Mouse (Mus musculus) midbrain, embryonic 10.5 days (tissue): ENCODE results near the gene Cyp17a1. TPM values are rescaled to one million over a fixed set of nuclear protein-coding genes. Genes with fewer than 3 reads are reported as not detected.

Source experiments
- DNase-seq: peaks from one replicate; pipeline ENCODE4 v3.0.0-alpha.2; 2017; ENCODE audit warnings: low spot score
- H3K27ac ChIP-seq: fragments of 300-500 bp; sonication (generic); replicated peaks from 2 replicates; pipeline ENCODE4 v1.5.1; 2016; ENCODE audit warnings: mild to moderate bottlenecking
- H3K27me3 ChIP-seq: fragments of 300-500 bp; sonication (generic); 2 replicates; pipeline ENCODE4 v1.6.1; 2016; ENCODE audit warnings: low read depth, mild to moderate bottlenecking; ENCODE audit not compliant: poor library complexity, severe bottlenecking
- H3K36me3 ChIP-seq: fragments of 300-500 bp; sonication (generic); 2 replicates; pipeline ENCODE4 v1.6.1; 2016; ENCODE audit warnings: mild to moderate bottlenecking, moderate library complexity
- H3K4me1 ChIP-seq: fragments of 300-500 bp; sonication (generic); 2 replicates; pipeline ENCODE4 v1.6.1; 2016
- H3K4me3 ChIP-seq: fragments of 300-500 bp; sonication (generic); 2 replicates; pipeline ENCODE4 v1.5.1; 2016; ENCODE audit warnings: mild to moderate bottlenecking, moderate library complexity
- H3K9me3 ChIP-seq: fragments of 300-500 bp; sonication (generic); replicated peaks from 2 replicates; pipeline ENCODE4 v1.6.1; 2016; ENCODE audit warnings: mild to moderate bottlenecking
- WGBS: fragments of 180-500 bp; shearing (Covaris S2); methylation state at CpG from one replicate; pipeline ENCODE4 v1.1.7; 2016; 5-methylcytosine and 5-hydroxymethylcytosine counted together
- polyA plus RNA-seq: library from polyadenylated mRNA; unstranded; fragments of >200 nt; fragmentation: Nextera tagmentation; extraction: Ambion mirVana; gene quantifications from 2 replicates; pipeline ENCODE4 v1.2.1, GENCODE M21; 2016

The Cyp17a1 gene
- polyA plus RNA-seq, 1 experiment from 2014 or later = not detected

DNA sequence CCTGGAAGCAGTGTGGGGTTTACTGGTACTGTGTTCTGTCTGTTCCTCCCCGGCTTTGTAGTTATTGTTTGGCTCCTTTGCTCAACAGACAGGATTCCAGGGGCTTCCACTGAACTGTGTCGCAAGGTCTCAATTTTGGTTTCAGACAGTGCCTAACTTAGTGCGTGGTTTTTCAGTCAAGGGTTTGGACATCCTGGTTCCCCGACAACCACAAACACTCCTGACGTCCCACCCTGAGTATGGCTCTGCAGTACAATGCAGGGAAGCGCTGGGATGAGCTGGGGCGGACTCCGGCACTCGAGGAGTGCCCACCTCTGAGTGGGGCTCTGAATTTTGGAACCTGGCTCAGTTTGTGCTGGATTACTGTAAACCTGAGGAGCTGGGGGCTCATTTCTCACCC lies 43.2 kb downstream of the Cyp17a1 start:
- DNase-seq = no peak
- peaks cover 48% of the 10 kb centered on the region for H3K4me1 ChIP-seq
- no peak overlapping the region for H3K4me3 ChIP-seq
- peak overlapping the region; percentile 3; the same call in 1 of the 2 replicates for H3K27ac ChIP-seq
- H3K27me3 ChIP-seq = no peaks in the 10 kb centered on the region
- no peaks in the 10 kb centered on the region for H3K9me3 ChIP-seq
- peaks cover 37% of the 10 kb centered on the region for H3K36me3 ChIP-seq
- 75% methylated on average over 9 of the region's 9 CpGs for WGBS

DNA sequence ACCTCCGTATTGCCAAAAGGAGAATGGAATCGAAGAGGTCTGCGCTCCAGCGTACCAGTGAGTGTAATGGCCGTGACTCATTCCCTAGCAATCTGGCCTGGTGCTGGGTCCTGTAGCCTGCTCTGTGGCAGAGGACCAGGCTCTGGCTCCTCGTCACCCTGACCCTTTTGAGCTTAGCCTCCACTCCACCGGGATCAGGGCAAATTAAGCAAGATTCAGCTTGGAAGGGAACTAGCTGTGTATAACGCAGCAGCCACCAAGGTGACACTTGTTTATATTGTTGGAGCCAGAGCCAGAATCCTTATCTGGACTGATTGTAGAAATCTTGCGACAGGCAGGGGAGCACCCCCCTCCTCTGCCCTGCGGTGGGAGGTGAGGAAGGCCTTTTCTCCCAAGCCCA lies 44.6 kb downstream of the Cyp17a1 start:
- Histone ChIP-seq H3K27ac (peak overlapping the region; percentile 73), H3K27me3 (no peaks in the 10 kb centered on the region), H3K4me3 (no peak overlapping the region), H3K36me3 (peaks cover 31% of the 10 kb centered on the region), H3K9me3 (no peaks in the 10 kb centered on the region), H3K4me1 (peaks cover 61% of the 10 kb centered on the region)
- no peak for DNase-seq
- 84% methylated on average over 10 of the region's 10 CpGs for WGBS

DNA sequence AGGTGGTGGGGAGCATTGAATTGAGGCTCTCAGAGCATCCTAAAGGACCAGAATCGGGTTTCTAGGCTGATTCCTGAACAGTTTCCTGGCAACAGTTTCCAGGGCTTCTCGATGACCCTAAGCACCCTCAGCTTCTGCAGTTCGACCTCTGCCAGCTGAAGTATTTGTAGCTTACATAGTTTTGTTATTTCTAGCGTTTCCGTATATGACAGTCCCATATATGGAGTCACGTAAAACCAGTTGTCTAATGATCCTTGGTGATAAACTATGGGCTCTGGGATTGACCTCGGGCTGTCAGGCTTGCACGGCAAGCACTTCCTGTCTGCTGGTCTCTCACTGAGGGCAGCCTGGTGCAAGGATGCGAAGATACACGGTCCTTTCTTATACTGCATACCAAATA lies 47.5 kb downstream of the Cyp17a1 start:
- WGBS = 76% methylated on average over 10 of the region's 10 CpGs
- no peak for DNase-seq
- Histone ChIP-seq H3K27me3 (no peaks in the 10 kb centered on the region), H3K4me3 (no peak overlapping the region), H3K4me1 (peaks cover 83% of the 10 kb centered on the region), H3K36me3 (peaks cover 23% of the 10 kb centered on the region), H3K9me3 (no peaks in the 10 kb centered on the region), H3K27ac (no peak overlapping the region)

DNA sequence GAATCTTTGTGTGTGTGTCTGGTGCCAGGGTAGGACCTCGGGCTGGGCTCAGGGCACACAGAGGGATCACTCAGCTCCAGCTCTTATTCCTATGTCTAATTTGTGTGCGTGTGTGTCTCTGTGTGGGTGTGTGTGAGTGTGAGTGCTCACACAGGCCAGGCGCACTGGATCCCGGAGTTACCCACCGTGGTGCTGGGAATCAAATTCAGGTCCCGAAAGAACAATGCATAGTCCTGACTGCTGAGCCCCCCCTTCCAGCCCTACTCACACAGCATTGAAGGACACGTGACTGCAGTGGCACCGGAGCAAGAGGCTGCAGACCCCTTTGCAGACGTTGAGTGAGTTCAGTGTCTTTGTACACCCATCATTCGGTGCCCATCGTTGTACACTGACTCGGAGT lies 48.0 kb downstream of the Cyp17a1 start:
- 0 out of 2 replicates have a peak overlapping the region, but pooled peaks have one; percentile 49 for H3K4me3 ChIP-seq
- H3K9me3 ChIP-seq = no peaks in the 10 kb centered on the region
- WGBS = 92% methylated on average over 12 of the region's 12 CpGs
- peaks cover 85% of the 10 kb centered on the region for H3K4me1 ChIP-seq
- H3K27ac ChIP-seq = peak overlapping the region; percentile 86; the same call in 1 of the 2 replicates
- no peaks in the 10 kb centered on the region for H3K27me3 ChIP-seq
- no peak for DNase-seq
- H3K36me3 ChIP-seq = peaks cover 23% of the 10 kb centered on the region

DNA sequence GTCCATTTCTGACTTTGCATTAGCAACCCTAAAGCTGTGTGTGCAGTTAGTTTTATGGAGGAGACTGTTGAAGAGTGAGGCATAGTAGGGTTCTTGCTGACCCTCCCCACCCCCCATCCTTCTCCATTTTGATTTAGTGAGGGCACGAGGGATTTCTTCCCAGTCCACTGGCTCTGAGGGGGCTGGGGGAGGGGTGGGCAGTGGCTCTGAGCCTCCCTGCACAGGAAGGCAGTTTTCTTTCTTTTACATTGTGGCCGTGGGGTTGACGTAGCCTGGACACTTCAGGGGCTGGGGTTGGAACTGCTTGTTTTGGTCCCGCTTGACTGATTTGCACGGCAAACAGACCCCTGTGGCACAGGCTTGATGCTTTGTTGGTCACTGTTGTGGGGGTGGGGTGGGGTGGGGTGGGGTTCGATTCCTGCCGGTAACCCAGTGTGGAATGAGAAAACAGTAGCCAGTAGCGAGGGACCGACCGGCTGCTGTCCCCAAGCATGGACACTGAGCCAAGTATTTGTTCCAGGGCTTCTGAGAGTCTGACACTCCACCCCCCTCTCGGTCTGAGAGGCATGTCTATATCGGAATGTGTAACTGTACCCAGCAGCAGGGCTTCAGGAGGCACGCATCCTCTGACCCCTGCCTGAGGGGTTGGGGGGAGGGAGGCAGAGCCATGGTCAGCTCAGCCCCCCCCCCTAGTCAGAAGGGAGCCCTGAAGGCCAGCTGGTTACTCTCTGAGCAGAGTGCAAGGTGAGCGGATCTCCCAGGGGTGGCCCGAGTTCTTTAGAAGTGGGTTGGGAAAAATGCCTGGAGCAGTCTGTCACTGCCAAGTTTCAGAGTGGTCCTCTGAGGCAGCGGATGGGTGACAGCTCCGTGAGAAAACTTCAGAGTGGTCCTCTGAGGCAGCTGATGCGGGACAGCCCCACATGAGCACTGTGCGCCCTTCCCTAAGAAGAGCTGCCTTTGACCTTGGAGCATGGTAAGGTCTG lies 48.9 kb downstream of the Cyp17a1 start:
- Histone ChIP-seq H3K9me3 (no peaks in the 10 kb centered on the region), H3K4me3 (peak overlapping the region; percentile 49), H3K27me3 (no peaks in the 10 kb centered on the region), H3K27ac (peak overlapping the region; percentile 86), H3K36me3 (peaks cover 25% of the 10 kb centered on the region), H3K4me1 (peaks cover 88% of the 10 kb centered on the region)
- WGBS = 25% methylated on average over 19 of the region's 19 CpGs
- peak; percentile 50 for DNase-seq

DNA sequence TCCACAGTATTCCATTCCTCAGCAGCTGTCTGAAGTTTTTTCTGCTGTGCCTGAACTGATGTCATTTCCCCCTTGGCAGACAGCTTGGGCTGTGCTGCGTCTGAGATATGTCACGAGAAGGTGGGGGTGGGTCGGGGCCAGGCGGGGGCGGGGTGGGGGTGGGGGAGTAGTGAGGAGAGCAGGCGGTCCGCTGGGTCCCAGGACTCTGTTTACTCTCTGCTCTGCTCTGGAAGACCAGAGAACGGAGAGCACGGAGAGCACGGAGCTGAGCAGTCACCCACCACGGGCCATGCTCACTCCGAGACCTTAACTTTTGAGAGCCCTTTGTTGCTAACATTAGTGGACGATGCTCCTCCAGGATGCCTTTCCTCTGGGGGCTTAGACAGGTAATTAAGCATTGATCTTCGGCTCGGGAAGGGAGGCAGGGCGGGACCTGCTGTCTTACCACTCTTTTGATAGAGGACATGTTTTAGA lies 49.7 kb downstream of the Cyp17a1 start:
- Histone ChIP-seq H3K4me1 (peaks cover 91% of the 10 kb centered on the region), H3K4me3 (peak overlapping the region; percentile 49), H3K36me3 (peaks cover 22% of the 10 kb centered on the region), H3K9me3 (no peaks in the 10 kb centered on the region), H3K27me3 (no peaks in the 10 kb centered on the region), H3K27ac (peak overlapping the region; percentile 86)
- 6% methylated on average over 16 of the region's 16 CpGs for whole genome bisulfite sequencing
- DNase-seq = peak; percentile 54

DNA sequence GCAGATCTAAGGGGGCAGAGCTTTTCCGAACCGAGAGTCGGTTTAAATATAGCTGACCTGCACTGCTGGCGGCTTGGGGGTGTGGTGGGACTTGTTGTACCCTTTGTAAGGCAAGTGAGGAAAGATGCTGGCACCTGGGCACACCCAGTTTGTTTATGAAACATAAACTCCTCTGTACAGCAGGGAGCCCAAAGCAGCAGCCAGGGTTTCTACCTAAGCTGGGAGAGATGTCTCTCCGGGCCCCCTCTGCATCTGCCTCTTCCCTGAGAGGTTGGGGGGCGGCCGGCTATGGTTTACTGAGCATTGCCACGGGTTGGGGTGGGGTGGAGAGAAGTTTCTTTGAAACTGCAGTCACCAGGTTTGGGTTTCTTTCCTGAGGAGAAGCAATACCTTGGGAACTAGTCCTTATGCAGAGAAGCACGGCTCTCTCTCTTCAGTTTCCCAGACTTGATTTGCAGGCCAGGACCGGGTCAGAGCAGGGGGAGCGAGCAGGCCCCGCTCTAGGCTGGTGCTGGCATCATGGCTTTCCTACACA lies 50.2 kb downstream of the Cyp17a1 start:
- Histone ChIP-seq H3K4me3 (peak overlapping the region; percentile 49), H3K4me1 (peaks cover 89% of the 10 kb centered on the region), H3K36me3 (peaks cover 21% of the 10 kb centered on the region), H3K27ac (peak overlapping the region; percentile 86), H3K9me3 (no peaks in the 10 kb centered on the region), H3K27me3 (no peaks in the 10 kb centered on the region)
- 35% methylated on average over 12 of the region's 12 CpGs for WGBS
- DNase-seq = no peak

DNA sequence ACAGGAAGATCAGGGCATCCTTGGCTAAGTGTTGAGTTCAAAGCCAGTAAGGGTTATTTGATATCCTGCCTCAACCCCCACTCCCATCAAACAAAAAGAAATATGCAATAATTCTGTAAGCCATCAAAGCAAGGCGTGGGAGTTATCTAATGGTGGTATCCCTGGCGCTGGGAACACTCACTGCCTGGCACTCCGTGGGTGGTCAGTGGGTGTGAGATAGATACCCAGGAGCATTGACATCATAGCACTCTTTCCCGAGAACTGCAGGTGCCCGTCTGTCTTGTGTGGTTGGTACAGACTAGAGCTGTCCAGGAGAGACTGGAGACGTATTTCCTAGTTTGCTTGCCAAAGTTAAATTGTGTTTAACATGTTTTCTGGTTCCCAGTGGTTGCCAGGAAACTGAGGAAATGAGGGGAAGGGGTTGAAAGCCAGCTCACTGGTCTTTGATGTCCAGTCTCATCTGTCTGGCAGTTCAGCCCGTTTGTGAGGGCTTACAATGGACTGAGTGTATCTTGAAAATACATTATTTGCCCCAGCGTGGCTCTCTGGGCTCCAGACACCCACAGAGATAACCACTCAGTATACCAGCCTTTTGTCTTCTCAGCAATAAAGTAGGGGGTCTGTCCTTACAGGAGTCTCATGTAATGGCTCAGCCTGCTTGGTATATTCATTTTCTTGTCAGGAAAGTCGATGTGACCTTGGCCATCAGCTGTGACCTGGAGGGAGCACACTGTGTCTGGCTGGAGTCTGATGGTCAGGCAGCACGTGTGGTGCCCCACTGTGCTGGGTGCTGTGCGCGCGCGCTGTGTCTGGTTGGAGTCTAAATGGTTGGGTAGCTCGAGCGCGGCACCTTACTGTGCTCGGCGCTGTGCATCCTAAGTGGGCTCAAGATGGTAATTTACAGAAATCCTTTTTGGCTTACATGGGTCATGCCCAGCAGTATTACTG lies 51.5 kb downstream of the Cyp17a1 start:
- H3K4me1 ChIP-seq = peaks cover 80% of the 10 kb centered on the region

DNA sequence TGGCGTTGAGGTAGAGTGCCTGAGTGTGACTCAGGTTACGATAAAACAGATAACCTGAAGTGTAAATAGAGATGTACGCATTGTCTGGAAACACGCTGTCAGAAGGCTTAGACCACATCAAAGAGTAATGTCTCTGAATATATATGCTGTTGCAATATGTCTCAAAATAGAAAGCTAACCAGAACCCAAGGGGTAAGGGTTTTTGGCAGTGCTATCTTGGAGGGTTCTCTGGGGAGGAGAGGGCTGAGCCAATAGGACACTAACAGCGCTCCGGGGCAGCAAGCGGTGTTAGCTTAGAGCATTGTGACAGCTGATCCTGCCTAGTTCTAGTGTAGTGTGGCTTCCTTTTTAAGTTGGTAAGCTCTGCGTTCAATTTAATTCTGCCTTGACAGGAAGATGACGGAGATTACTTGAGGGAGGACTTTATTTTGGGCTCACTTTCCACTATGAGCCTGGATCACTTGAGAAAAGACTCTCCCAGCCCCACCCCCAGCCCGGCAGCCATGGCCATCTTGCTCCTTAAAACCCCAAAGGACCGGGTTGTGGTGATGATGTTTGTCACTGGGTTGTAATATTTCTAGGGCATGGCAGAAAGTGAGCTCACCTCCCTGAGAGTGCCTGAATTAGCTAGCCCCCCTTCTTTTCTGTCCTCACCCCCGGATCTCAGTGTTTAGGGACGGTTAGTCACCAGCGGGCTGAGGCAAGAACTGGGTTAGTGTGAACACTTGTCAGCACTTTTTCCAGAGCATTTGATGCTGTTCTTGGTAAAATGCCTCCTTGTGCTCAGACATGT lies 52.8 kb downstream of the Cyp17a1 start:
- no peak for DNase-seq
- WGBS = 85% methylated on average over 14 of the region's 14 CpGs
- Histone ChIP-seq H3K4me1 (peaks cover 73% of the 10 kb centered on the region), H3K27ac (no peak overlapping the region; the same call in 1 of the 2 replicates), H3K36me3 (peaks cover 14% of the 10 kb centered on the region), H3K27me3 (no peaks in the 10 kb centered on the region), H3K4me3 (no peak overlapping the region), H3K9me3 (no peaks in the 10 kb centered on the region)

More for the DNA sequence above, 51.5 kb downstream of the Cyp17a1 start:
- Histone ChIP-seq H3K27me3 (no peaks in the 10 kb centered on the region), H3K27ac (peak overlapping the region; percentile 86), H3K9me3 (no peaks in the 10 kb centered on the region), H3K4me3 (no peak overlapping the region), H3K36me3 (peaks cover 21% of the 10 kb centered on the region)
- no peak for DNase-seq
- 70% methylated on average over 19 of the region's 19 CpGs for WGBS

DNA sequence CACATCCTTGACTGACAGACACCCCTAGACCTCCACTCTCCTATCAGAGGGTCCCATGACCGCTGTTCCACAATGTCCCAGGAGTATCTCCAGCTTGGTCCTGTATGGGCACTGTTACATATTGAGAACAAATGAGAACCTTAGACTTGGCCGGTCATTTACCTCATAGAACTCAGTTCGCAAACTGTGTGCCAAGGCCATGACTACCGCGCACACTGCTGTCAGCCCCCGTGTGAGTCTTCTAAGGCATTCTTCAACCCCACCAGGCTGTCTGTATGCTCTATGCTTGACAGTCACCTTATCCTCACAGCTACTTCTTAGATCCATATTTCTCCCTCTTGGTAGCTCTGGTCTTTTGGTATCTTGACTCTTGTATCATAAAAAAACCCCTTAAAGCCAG lies 53.5 kb downstream of the Cyp17a1 start:
- H3K9me3 ChIP-seq = no peaks in the 10 kb centered on the region
- no peaks in the 10 kb centered on the region for H3K27me3 ChIP-seq
- peaks cover 9% of the 10 kb centered on the region for H3K36me3 ChIP-seq
- peaks cover 66% of the 10 kb centered on the region for H3K4me1 ChIP-seq
- no peak overlapping the region for H3K4me3 ChIP-seq
- H3K27ac ChIP-seq = no peak overlapping the region
- whole genome bisulfite sequencing = 99% methylated on average over 6 of the region's 6 CpGs
- no peak for DNase-seq

DNA sequence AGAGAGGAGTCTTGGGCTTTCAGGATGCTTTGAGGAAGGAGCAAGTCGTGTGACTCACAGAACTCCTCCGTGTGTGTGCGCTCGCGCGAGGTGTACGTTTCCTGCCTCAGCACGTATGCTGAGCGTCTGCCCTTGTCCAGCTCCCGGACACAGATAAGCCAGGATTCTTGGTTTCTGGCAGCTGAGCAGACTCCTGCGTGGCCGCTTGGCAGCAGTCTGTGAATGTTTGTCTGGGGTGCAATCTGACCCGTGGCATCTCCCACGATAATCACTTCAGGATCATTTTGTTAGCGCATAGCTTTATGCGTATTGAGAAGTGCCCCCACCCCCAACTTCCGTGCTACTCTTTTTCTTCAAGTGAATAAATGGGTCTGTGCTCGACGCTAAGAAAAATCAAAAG lies 54.0 kb downstream of the Cyp17a1 start:
- WGBS = 90% methylated on average over 19 of the region's 19 CpGs
- Histone ChIP-seq H3K36me3 (peaks cover 14% of the 10 kb centered on the region), H3K27me3 (no peaks in the 10 kb centered on the region), H3K4me3 (no peak overlapping the region), H3K9me3 (no peaks in the 10 kb centered on the region), H3K27ac (peak overlapping the region; percentile 49; the same call in 1 of the 2 replicates), H3K4me1 (peaks cover 61% of the 10 kb centered on the region)
- no peak for DNase-seq
